Mouse (Mus musculus) stomach, embryonic 14.5 days (tissue): Measurements from ENCODE around the gene Olfr575. TPM values are rescaled to one million over a fixed set of nuclear protein-coding genes. Genes with fewer than 3 reads are reported as not detected.

Source experiments
- polyA plus RNA-seq: library from polyadenylated mRNA; unstranded; fragments of >200 nt; fragmentation: Nextera tagmentation; extraction: Ambion mirVana; gene quantifications from 2 replicates; pipeline ENCODE4 v1.2.1, GENCODE M21; 2014

Olfr575 gene
- polyA plus RNA-seq, 1 experiment from 2014 or later = not detected

Other genes with a start within 250 kb of the Olfr575 start
- gene Olfr33, start 239.7 kb downstream of the Olfr575 start, polyA plus RNA-seq = not detected in 2 replicates
- gene Olfr559, start 231.3 kb downstream of the Olfr575 start, polyA plus RNA-seq = not detected in 2 replicates
- gene Olfr560, start 199.4 kb downstream of the Olfr575 start, polyA plus RNA-seq = not detected in 2 replicates
- gene Olfr78, start 199.3 kb downstream of the Olfr575 start, polyA plus RNA-seq = 0.18 and 0.49 TPM in 2 replicates
- gene Olfr561, start 187.6 kb downstream of the Olfr575 start, polyA plus RNA-seq = not detected in 2 replicates
- gene Olfr564, start 155.3 kb downstream of the Olfr575 start, polyA plus RNA-seq = not detected in 2 replicates
- not detected in 2 replicates for gene Olfr566, start 100.0 kb downstream of the Olfr575 start, polyA plus RNA-seq
- not detected in 2 replicates for gene Olfr568, start 81.7 kb downstream of the Olfr575 start, polyA plus RNA-seq
- not detected in 2 replicates for gene Olfr569, start 67.9 kb downstream of the Olfr575 start, polyA plus RNA-seq
- not detected in 2 replicates for gene Olfr570, start 64.2 kb downstream of the Olfr575 start, polyA plus RNA-seq
- not detected in 2 replicates for gene Olfr571, start 41.2 kb downstream of the Olfr575 start, polyA plus RNA-seq
- not detected in 2 replicates for gene Olfr572, start 34.4 kb downstream of the Olfr575 start, polyA plus RNA-seq
- not detected in 2 replicates for gene Olfr573-ps1, start 16.2 kb downstream of the Olfr575 start, polyA plus RNA-seq
- not detected in 2 replicates for gene Olfr574, start 10.3 kb downstream of the Olfr575 start, polyA plus RNA-seq
- not detected in 2 replicates for gene Olfr576, start 3.9 kb upstream of the Olfr575 start, polyA plus RNA-seq
- not detected in 2 replicates for gene Olfr577, start 17.2 kb upstream of the Olfr575 start, polyA plus RNA-seq
- gene Olfr578, start 30.5 kb upstream of the Olfr575 start, polyA plus RNA-seq = not detected in 2 replicates
- not detected in 2 replicates for gene Olfr582, start 79.2 kb upstream of the Olfr575 start, polyA plus RNA-seq
- gene Olfr583, start 92.5 kb upstream of the Olfr575 start, polyA plus RNA-seq = not detected in 2 replicates
- not detected in 2 replicates for gene Olfr584, start 123.1 kb upstream of the Olfr575 start, polyA plus RNA-seq
- not detected in 2 replicates for gene Olfr585, start 138.9 kb upstream of the Olfr575 start, polyA plus RNA-seq
- not detected in 2 replicates for gene Olfr586, start 166.9 kb upstream of the Olfr575 start, polyA plus RNA-seq
- not detected in 2 replicates for gene Olfr588-ps1, start 182.1 kb upstream of the Olfr575 start, polyA plus RNA-seq
- not detected in 2 replicates for gene Olfr589, start 197.6 kb upstream of the Olfr575 start, polyA plus RNA-seq
- not detected in 2 replicates for gene Olfr591, start 219.6 kb upstream of the Olfr575 start, polyA plus RNA-seq
- gene Olfr592, start 226.0 kb upstream of the Olfr575 start, polyA plus RNA-seq = not detected in 2 replicates